Mouse (Mus musculus): ENCODE measurements around the gene Fam118a. TPM values are rescaled to one million over a fixed set of nuclear protein-coding genes. Genes with fewer than 3 reads are reported as not detected.

The Fam118a gene
- 2.4 and 3.1 TPM in 2 replicates for polyA plus RNA-seq (2012; rRNA removed)

GRCm38 (mm10) chr15:85028648-85029047 is at the start of gene Fam118a:
TSS of gene Fam118a (plus strand) at chr15:85028948.

GRCm38 (mm10) chr15:84987874-84988825 is 40.6 kb upstream of the Fam118a start, which contains the start of gene 5031439G07Rik:
TSS of gene 5031439G07Rik (minus strand) at chr15:84988551.

GRCm38 (mm10) chr15:85016951-85017664 is 11.6 kb upstream of the Fam118a start, which contains the start of gene Upk3a:
TSS of gene Upk3a (plus strand) at chr15:85017141.

Other genes starting within 250 kb of the Fam118a start
- gene Phf21b, start 172.9 kb upstream of the Fam118a start, polyA plus RNA-seq (2012; rRNA removed): 0.16 and 0.25 TPM in 2 replicates
- gene Gm29666, start 108.9 kb upstream of the Fam118a start, polyA plus RNA-seq (2012; rRNA removed): 0.26 and 0.28 TPM in 2 replicates
- gene Nup50, start 105.5 kb upstream of the Fam118a start, polyA plus RNA-seq (2012; rRNA removed): 7.2 and 7.7 TPM in 2 replicates
- 2.3 TPM in 2 replicates for gene 5031439G07Rik, start 40.4 kb upstream of the Fam118a start, polyA plus RNA-seq (2012; rRNA removed)
- not detected in 2 replicates for gene Upk3a, start 11.8 kb upstream of the Fam118a start, polyA plus RNA-seq (2012; rRNA removed)
- gene Smc1b, start 103.0 kb downstream of the Fam118a start, polyA plus RNA-seq (2012; rRNA removed): 0.57 and 0.60 TPM in 2 replicates
- not detected in 2 replicates for gene Ribc2, start 103.1 kb downstream of the Fam118a start, polyA plus RNA-seq (2012; rRNA removed)
- 2.9 and 3.0 TPM in 2 replicates for gene Fbln1, start 177.0 kb downstream of the Fam118a start, polyA plus RNA-seq (2012; rRNA removed)

Data from liver, embryonic 18 days (tissue).